Mouse (Mus musculus): ENCODE results near the gene Iqce.

Iqce gene

GRCm38 (mm10) chr5:140636316-140637057 lies 65.7 kb downstream of the Iqce start:
- DNase-seq, result peak; percentile 52

- DNase-seq, result no peak
Observed at GRCm38 (mm10) chr5:140634798-140635722, 67.1 kb downstream of the Iqce start.

GRCm38 (mm10) chr5:140633432-140633831 lies 68.7 kb downstream of the Iqce start:
- no peak for DNase-seq

GRCm38 (mm10) chr5:140628995-140629394 lies 73.2 kb downstream of the Iqce start:
- DNase-seq, result no peak

GRCm38 (mm10) chr5:140627580-140627979 lies 74.6 kb downstream of the Iqce start:
- DNase-seq, result no peak

GRCm38 (mm10) chr5:140624961-140625360 lies 77.2 kb downstream of the Iqce start:
- DNase-seq, result no peak

- no peak for DNase-seq
Observed at GRCm38 (mm10) chr5:140624238-140624637, 77.9 kb downstream of the Iqce start.

- DNase-seq, result no peak
Observed at GRCm38 (mm10) chr5:140623791-140624190, 78.4 kb downstream of the Iqce start.

GRCm38 (mm10) chr5:140622978-140623670 lies 79.1 kb downstream of the Iqce start:
- DNase-seq, result no peak

- no peak for DNase-seq
Observed at GRCm38 (mm10) chr5:140621517-140621916, 80.7 kb downstream of the Iqce start.

GRCm38 (mm10) chr5:140621092-140621491 lies 81.1 kb downstream of the Iqce start:
- DNase-seq, result no peak

GRCm38 (mm10) chr5:140619895-140620736 lies 82.1 kb downstream of the Iqce start:
- no peak for DNase-seq

- peak; percentile 51 for DNase-seq
Observed at GRCm38 (mm10) chr5:140619151-140619771, 82.9 kb downstream of the Iqce start.

- DNase-seq, result peak; percentile 56
Observed at GRCm38 (mm10) chr5:140617714-140618113, 84.5 kb downstream of the Iqce start.

- DNase-seq, result no peak
Observed at GRCm38 (mm10) chr5:140616691-140617090, 85.5 kb downstream of the Iqce start.

- no peak for DNase-seq
Observed at GRCm38 (mm10) chr5:140616110-140616503, 86.1 kb downstream of the Iqce start.

GRCm38 (mm10) chr5:140615321-140616109 lies 86.7 kb downstream of the Iqce start:
- no peak for DNase-seq

- DNase-seq, result no peak
Observed at GRCm38 (mm10) chr5:140614837-140615236, 87.3 kb downstream of the Iqce start.

GRCm38 (mm10) chr5:140614141-140614540 lies 88.0 kb downstream of the Iqce start:
- no peak for DNase-seq

GRCm38 (mm10) chr5:140612191-140612590 lies 90.0 kb downstream of the Iqce start:
- DNase-seq, result no peak

Data from kidney, adult 11 months (tissue).